Mouse (Mus musculus) erythroblast, embryonic 14.5 days (primary cell): Measurements from ENCODE around the gene Dapp1. TPM values are rescaled to one million over a fixed set of nuclear protein-coding genes. Genes with fewer than 3 reads are reported as not detected.

Experiments
- H3K27me3 ChIP-seq: 2 replicates; pipeline ENCODE4 v1.6.1; 2012; ENCODE audit warnings: inconsistent platforms; ENCODE audit not compliant: control insufficient read depth
- H3K36me3 ChIP-seq: 2 replicates; pipeline ENCODE4 v1.6.1; 2012; ENCODE audit warnings: mild to moderate bottlenecking, inconsistent platforms; ENCODE audit not compliant: control insufficient read depth
- H3K4me1 ChIP-seq: 2 replicates; pipeline ENCODE4 v1.6.1; 2012; ENCODE audit warnings: inconsistent platforms; ENCODE audit not compliant: control insufficient read depth
- H3K4me3 ChIP-seq: replicated peaks from 2 replicates; pipeline ENCODE3; 2012; ENCODE audit warnings: moderate library complexity, mild to moderate bottlenecking, inconsistent platforms
- H3K9me3 ChIP-seq: 2 replicates; pipeline ENCODE4 v1.6.1; 2012; ENCODE audit warnings: low read length, inconsistent platforms, mixed read lengths; ENCODE audit not compliant: control insufficient read depth
- GATA1 ChIP-seq: IDR thresholded peaks from 2 replicates; pipeline ENCODE4 v1.6.1; 2012; ENCODE audit warnings: low read length, inconsistent platforms, mixed read lengths
- TAL1 ChIP-seq: IDR thresholded peaks from 3 replicates; pipeline ENCODE4 v1.6.1; 2012; ENCODE audit warnings: low read length, inconsistent platforms, mixed read lengths
- polyA plus RNA-seq: library from polyadenylated mRNA; stranded (reverse); fragments of >175 nt; gene quantifications from 2 replicates; pipeline ENCODE4 v1.2.3, GENCODE M21; 2012

Gene Dapp1
- 0.18 and 0.29 TPM in 2 replicates for polyA plus RNA-seq

DNA sequence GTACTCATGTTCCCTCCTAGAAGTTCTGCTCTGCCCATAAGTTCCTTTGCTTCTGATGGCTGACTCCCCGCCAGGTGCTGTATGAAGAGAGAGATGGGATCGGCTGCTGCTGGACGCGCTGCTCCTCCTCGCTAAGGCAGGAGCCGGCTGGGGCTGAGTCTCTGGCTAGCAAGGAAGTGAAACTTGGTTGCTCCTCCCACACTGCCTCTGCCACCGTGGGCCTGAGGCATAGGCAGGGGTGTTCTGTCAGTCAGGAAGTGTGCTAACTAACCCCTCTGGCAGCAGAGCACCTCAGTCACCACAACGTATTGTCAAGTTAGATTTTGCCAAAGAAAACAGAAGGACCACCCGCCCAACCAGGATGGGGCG lies at the start of gene Dapp1:
TSS of gene Dapp1 (minus strand) at position 164 of the 369 bp plus-strand sequence.
- no peaks in the 10 kb centered on the region for H3K27me3 ChIP-seq
- peaks cover 13% of the 10 kb centered on the region for H3K36me3 ChIP-seq
- no peaks in the 10 kb centered on the region for H3K9me3 ChIP-seq
- TF ChIP-seq TAL1 (no peak), GATA1 (no peak)
- H3K4me3 ChIP-seq = peak within 1 kb of the TSS; percentile 69
- H3K4me1 ChIP-seq = peaks cover 60% of the 10 kb centered on the region

- TF ChIP-seq TAL1 (no peak), GATA1 (no peak)
- Histone ChIP-seq H3K27me3 (no peaks in the 10 kb centered on the region), H3K4me3 (no peak overlapping the region), H3K36me3 (no peaks in the 10 kb centered on the region), H3K4me1 (no peaks in the 10 kb centered on the region), H3K9me3 (no peaks in the 10 kb centered on the region)
These were observed 49.2 kb upstream of the Dapp1 start for GRCm38 (mm10) chr3:138030563-138030962.

- no peaks in the 10 kb centered on the region for H3K27me3 ChIP-seq
- H3K9me3 ChIP-seq = no peaks in the 10 kb centered on the region
- TF ChIP-seq GATA1 = no peak
- TF ChIP-seq TAL1 = no peak
- no peaks in the 10 kb centered on the region for H3K36me3 ChIP-seq
- no peaks in the 10 kb centered on the region for H3K4me1 ChIP-seq
- H3K4me3 ChIP-seq = no peak overlapping the region
These were observed 48.0 kb upstream of the Dapp1 start for GRCm38 (mm10) chr3:138029351-138029750.

DNA sequence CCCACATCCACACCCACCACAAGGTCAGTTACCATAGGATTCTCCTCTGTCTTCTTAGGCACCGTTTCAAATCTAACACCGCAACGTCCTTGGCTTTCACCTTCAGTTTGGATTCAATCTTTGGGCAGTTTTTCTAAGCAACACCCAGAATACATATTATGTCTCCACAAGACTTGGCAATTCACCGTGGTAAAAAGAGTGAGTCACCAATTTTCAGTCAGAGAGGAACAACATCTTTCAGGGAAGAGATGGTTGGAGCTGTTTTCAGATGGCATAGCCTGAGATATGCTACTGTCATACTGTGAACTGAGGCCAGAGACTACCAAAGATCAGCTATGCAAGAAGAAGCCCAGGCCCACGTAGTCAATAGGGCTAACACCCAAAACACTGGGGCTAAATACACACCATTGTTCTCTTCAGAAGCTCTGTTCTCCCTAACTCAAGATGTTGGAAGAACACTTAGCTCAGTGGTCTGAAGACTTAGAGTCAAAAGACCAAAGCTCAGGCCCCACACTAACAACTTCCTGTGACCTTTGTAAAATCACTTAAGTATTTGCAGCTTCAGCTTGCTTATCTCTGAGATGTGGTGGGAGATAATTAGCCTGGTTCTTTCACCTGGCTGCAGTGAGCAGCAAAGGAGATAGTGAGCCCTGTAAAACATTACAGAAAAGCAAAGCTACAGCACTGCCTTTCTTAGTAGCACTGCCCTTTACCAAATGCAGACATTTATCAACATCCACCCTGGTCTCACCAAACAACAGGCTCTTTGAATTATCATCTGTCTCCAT lies 46.4 kb upstream of the Dapp1 start:
- Histone ChIP-seq H3K4me1 (peaks cover 4% of the 10 kb centered on the region; the same call in 1 of the 2 replicates), H3K36me3 (no peaks in the 10 kb centered on the region), H3K27me3 (no peaks in the 10 kb centered on the region), H3K4me3 (no peak overlapping the region), H3K9me3 (no peaks in the 10 kb centered on the region)
- TF ChIP-seq TAL1 = no peak
- TF ChIP-seq GATA1 = no peak

GRCm38 (mm10) chr3:138026286-138026685 lies 44.9 kb upstream of the Dapp1 start:
- Histone ChIP-seq H3K27me3 (no peaks in the 10 kb centered on the region), H3K36me3 (no peaks in the 10 kb centered on the region), H3K4me1 (peaks cover 10% of the 10 kb centered on the region), H3K4me3 (no peak overlapping the region), H3K9me3 (no peaks in the 10 kb centered on the region)
- TF ChIP-seq TAL1 (no peak), GATA1 (no peak)

DNA sequence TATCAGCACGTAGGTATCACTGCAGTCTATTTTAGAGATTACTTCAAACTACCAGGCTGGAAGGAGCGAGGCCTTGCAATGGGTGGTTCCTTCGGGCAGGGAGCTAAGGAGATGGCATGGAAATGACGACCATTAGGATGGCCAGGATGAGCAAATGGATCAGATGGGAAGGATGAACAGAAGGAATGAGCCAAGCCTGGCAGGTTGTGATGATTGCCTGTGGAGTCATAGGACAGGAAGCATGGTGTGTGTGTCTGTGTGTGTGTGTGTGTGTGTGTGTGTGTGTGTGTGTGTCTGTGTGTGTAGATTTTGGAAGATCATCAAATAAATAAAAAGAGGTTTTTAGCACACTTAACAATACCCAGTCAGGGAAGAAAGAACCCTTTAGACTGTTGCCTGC lies 41.3 kb upstream of the Dapp1 start:
- H3K36me3 ChIP-seq = no peaks in the 10 kb centered on the region
- H3K4me3 ChIP-seq = no peak overlapping the region
- H3K9me3 ChIP-seq = peaks cover 4% of the 10 kb centered on the region; the same call in 1 of the 2 replicates
- H3K4me1 ChIP-seq = peaks cover 12% of the 10 kb centered on the region
- no peaks in the 10 kb centered on the region for H3K27me3 ChIP-seq
- no peak for TF ChIP-seq TAL1
- TF ChIP-seq GATA1 = no peak

- peaks cover 12% of the 10 kb centered on the region for H3K4me1 ChIP-seq
- H3K36me3 ChIP-seq = no peaks in the 10 kb centered on the region
- H3K27me3 ChIP-seq = no peaks in the 10 kb centered on the region
- H3K4me3 ChIP-seq = no peak overlapping the region
- H3K9me3 ChIP-seq = peaks cover 4% of the 10 kb centered on the region; the same call in 1 of the 2 replicates
- TF ChIP-seq TAL1 = no peak
- no peak for TF ChIP-seq GATA1
These were observed 40.7 kb upstream of the Dapp1 start for GRCm38 (mm10) chr3:138022003-138022402.

DNA sequence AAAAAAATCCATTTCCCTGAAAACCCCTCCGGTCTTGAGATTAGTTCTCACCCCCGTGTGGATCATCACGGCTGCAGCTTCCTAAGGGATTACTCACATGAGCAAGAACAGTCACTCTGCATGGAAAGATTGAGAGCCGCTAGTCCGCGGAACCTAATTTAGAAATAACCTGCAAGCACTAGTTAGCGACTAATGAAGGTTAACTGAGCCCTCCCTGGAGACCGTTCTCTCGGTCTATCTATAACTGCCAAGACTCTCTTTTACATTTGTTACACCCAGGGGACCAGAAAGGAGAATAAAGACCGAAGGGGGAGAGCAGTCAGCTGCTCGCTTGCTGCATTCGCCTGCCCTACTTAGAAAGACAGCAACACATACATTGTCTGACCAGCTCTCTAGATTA lies 35.5 kb upstream of the Dapp1 start:
- Histone ChIP-seq H3K9me3 (peaks cover 4% of the 10 kb centered on the region; the same call in 1 of the 2 replicates), H3K36me3 (no peaks in the 10 kb centered on the region), H3K4me1 (peaks cover 6% of the 10 kb centered on the region), H3K27me3 (no peaks in the 10 kb centered on the region), H3K4me3 (no peak overlapping the region)
- TF ChIP-seq GATA1 (no peak), TAL1 (no peak)

- TF ChIP-seq TAL1 (no peak), GATA1 (no peak)
- peaks cover 3% of the 10 kb centered on the region; the same call in 1 of the 2 replicates for H3K4me1 ChIP-seq
- no peaks in the 10 kb centered on the region for H3K27me3 ChIP-seq
- H3K9me3 ChIP-seq = peaks cover 4% of the 10 kb centered on the region; the same call in 1 of the 2 replicates
- no peaks in the 10 kb centered on the region for H3K36me3 ChIP-seq
- no peak overlapping the region for H3K4me3 ChIP-seq
These were observed 33.4 kb upstream of the Dapp1 start for GRCm38 (mm10) chr3:138014725-138015124.
